Mouse (Mus musculus): ENCODE results near the gene Lrr1. TPM values are rescaled to one million over a fixed set of nuclear protein-coding genes. Genes with fewer than 3 reads are reported as not detected.
A peak's percentile ranks its signal among the peaks of the same experiment; 100 is the strongest.

The Lrr1 gene
- total RNA-seq, 2 experiments from 2014 or later, result 12.3 to 29.8 TPM

- ATAC-seq (replicated peaks; ENCODE audit: poor library complexity, severe bottlenecking), result peak; percentile 82
Measured at GRCm38 (mm10) chr12:69196444-69197377, 28.1 kb downstream of the Lrr1 start, which contains the start of gene Gm49383. TSS of gene Gm49383 (minus strand) at chr12:69197104.

DNA sequence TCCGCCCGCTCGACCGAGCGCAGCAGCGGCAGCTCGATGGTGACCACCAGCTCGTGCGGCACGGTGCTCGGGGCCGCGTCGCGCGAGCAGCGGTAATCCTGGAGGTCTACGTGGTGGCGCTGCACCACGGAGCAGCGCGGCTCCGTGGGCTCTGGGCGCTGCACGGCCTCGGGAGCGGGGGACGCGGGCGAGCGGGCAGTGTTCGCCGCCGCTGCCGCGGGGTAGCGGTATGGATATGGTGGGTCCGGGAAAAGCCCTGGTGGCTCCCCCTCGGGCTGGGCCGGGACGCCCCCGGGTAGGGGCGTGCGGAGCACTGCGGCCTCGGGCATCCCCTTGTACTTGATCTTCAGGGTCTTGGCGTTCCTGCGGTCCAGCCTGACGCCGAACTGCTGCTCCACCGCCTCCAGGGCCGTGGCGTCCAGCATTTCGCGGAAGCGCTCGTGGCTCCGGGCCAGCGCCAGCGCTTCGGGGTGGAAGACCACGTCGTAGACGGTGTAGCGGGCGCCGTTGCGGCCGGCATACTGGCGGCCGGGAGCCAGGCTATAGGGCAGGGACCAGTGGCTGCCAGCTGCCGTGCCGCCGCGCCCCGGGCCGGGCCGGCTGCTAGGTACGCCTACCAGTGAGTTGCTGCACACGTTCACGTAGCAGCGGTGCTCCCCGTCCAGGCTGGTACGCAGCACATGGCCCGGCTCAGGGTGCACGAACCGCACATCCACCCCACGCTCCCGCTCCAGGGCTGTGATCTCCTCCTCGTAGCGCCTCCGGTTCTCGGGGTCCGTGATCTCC is 29.0 kb downstream of the Lrr1 start:
- peak; percentile 59 for ATAC-seq (replicated peaks; ENCODE audit: poor library complexity, severe bottlenecking)

- ATAC-seq (replicated peaks; ENCODE audit: poor library complexity, severe bottlenecking), result peak; percentile 21
Measured at GRCm38 (mm10) chr12:69198164-69198535, 29.5 kb downstream of the Lrr1 start, which contains the start of gene Dnaaf2. TSS of gene Dnaaf2 (minus strand) at chr12:69198429.

DNA sequence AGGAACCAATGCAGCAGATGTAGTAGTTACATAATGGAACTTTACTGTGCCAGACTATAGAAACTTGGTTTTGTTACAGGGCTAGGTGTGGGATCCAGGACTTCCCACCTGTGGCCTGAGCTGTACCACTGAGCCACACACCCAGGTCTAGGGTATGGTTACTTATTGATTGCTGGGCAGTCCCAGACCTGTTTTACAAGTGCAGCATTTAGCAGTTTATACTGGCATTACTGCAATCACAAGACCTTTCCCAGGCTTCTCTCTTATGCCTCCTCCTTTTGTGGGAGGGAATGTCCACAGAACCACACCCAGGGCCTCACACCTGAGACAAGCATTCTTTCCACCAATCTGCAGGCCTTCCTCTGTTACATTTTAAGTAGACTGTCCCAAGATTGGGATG is 30.4 kb downstream of the Lrr1 start:
- ATAC-seq (replicated peaks; ENCODE audit: poor library complexity, severe bottlenecking), result no peak

DNA sequence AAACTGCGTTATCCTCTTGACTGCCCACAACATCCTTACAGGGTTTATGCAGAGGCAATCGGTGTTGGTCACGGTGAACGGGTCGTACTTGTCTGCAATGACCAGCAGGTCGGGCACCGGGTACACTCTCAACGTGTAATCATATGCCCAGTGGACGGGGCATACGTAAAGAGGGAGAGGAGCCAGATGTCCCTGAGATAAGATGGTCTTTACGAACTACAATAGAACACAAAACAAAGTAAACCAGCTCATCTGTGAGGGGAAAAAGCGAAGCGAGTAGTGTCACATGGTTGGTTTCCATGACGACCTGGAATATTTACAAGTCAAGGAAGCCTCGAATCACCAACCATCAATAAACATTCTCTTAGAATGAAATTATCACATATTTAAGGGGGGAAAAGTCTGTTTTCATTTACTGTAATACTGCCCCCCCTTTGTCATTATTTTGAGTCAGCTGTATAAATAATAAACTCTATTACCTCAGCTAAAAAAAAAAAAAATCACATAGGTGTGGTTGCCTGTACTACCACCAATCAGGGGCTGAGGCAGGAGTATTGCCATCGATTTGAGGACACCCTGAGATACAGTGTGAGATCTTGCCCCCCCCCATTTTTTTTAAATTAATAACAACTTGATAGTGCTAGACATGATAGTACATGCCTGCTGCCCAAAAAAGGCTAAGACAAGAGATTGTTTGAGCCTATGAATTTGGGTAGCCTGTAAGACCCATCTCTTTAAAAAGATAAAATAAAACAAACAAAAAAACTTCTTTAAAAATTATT is 35.6 kb downstream of the Lrr1 start, which contains the start of gene Gm49384:
TSS of gene Gm49384 (minus strand) at position 216 of the 782 bp plus-strand sequence.
- no peak for ATAC-seq (replicated peaks; ENCODE audit: poor library complexity, severe bottlenecking)

GRCm38 (mm10) chr12:69207396-69207795 is 38.8 kb downstream of the Lrr1 start:
- ATAC-seq (replicated peaks; ENCODE audit: poor library complexity, severe bottlenecking), result no peak

DNA sequence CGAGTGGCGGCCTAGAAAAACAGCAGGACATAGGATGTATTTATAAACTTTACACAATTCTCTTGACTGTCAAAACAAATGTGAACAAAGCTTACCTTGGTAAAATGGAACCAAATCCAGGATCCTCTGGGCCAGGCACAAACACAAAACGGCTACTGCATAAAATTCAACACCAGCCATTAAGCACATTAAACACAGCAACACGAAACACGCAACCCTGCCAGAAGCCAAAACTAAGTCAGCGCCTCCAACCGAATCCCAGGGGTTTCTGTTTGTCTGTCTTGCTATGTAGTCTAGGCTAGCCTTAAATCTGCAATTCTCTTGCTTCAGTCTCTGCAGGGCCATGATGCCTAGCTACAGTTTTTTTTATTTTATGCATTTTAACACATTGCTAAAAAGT is 39.3 kb downstream of the Lrr1 start:
- no peak for ATAC-seq (replicated peaks; ENCODE audit: poor library complexity, severe bottlenecking)

DNA sequence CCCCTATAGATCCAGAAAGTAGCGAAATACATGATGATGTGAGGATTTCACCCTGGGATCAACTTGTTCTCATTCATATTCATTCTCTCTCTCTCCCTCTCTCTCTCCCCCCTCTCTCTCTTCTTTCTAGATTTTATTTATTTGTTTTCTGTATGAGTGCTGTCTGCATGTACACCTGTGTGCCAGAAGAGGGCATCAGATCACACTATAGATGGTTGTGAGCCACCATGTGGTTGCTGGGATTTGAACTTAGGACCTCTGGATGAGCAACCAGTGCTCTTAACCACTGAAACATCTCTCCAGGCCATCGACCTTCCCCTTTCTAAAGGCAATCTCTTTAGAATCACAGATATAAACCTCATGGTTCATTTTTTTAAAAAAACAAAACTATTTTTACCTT is 39.9 kb downstream of the Lrr1 start:
- no peak for ATAC-seq (replicated peaks; ENCODE audit: poor library complexity, severe bottlenecking)

GRCm38 (mm10) chr12:69210056-69210979 is 41.7 kb downstream of the Lrr1 start:
- ATAC-seq (replicated peaks; ENCODE audit: poor library complexity, severe bottlenecking), result no peak

- ATAC-seq (replicated peaks; ENCODE audit: poor library complexity, severe bottlenecking), result no peak
Measured at GRCm38 (mm10) chr12:69211057-69211456, 42.4 kb downstream of the Lrr1 start.

GRCm38 (mm10) chr12:69213186-69213777 is 44.7 kb downstream of the Lrr1 start:
- ATAC-seq (replicated peaks; ENCODE audit: poor library complexity, severe bottlenecking), result no peak

- ATAC-seq (replicated peaks; ENCODE audit: poor library complexity, severe bottlenecking), result peak; percentile 88
Measured at GRCm38 (mm10) chr12:69214393-69214792, 45.8 kb downstream of the Lrr1 start.

GRCm38 (mm10) chr12:69215000-69215785 is 46.6 kb downstream of the Lrr1 start:
- no peak for ATAC-seq (replicated peaks; ENCODE audit: poor library complexity, severe bottlenecking)

GRCm38 (mm10) chr12:69216587-69216986 is 48.0 kb downstream of the Lrr1 start:
- no peak for ATAC-seq (replicated peaks; ENCODE audit: poor library complexity, severe bottlenecking)

GRCm38 (mm10) chr12:69220613-69221277 is 52.1 kb downstream of the Lrr1 start:
- ATAC-seq (replicated peaks; ENCODE audit: poor library complexity, severe bottlenecking), result no peak

- ATAC-seq (replicated peaks; ENCODE audit: poor library complexity, severe bottlenecking), result peak; percentile 96
Measured at GRCm38 (mm10) chr12:69227776-69228466, 59.3 kb downstream of the Lrr1 start, which contains the start of gene Pole2. TSS of gene Pole2 (minus strand) at chr12:69228195.

Data from granulocyte monocyte progenitor cell, adult 5-6 weeks (primary cell).